Mouse (Mus musculus): ENCODE results near the gene Ptx4. TPM values are rescaled to one million over a fixed set of nuclear protein-coding genes. Genes with fewer than 3 reads are reported as not detected.
"Not testable (repeated sequence)": the region's sequence is repeated elsewhere in the genome, so short reads cannot be mapped to it uniquely, and the experiment has no call there.

Ptx4 gene
- total RNA-seq, 1 experiment from 2014 or later, result not detected

- ATAC-seq (ENCODE audit: extremely low read depth, insufficient number of reproducible peaks, low FRiP score, poor library complexity, severe bottlenecking), result no peak
These were observed 8.1 kb upstream of the Ptx4 start for GRCm38 (mm10) chr17:25112423-25112810.

GRCm38 (mm10) chr17:25114908-25115645 lies 5.5 kb upstream of the Ptx4 start:
- ATAC-seq (ENCODE audit: extremely low read depth, insufficient number of reproducible peaks, low FRiP score, poor library complexity, severe bottlenecking), result no peak

- peak; percentile 85 for ATAC-seq (ENCODE audit: extremely low read depth, insufficient number of reproducible peaks, low FRiP score, poor library complexity, severe bottlenecking)
These were observed 4.7 kb upstream of the Ptx4 start, which contains the start of gene Telo2 for GRCm38 (mm10) chr17:25115664-25116432. TSS of gene Telo2 (minus strand) at chr17:25115967.

- ATAC-seq (ENCODE audit: extremely low read depth, insufficient number of reproducible peaks, low FRiP score, poor library complexity, severe bottlenecking), result no peak
These were observed 3.3 kb upstream of the Ptx4 start for GRCm38 (mm10) chr17:25117263-25117662.

GRCm38 (mm10) chr17:25123979-25124378 lies 3.4 kb downstream of the Ptx4 start:
- peak; percentile 47; the same call in 1 of the 2 replicates for ATAC-seq (ENCODE audit: extremely low read depth, insufficient number of reproducible peaks, low FRiP score, poor library complexity, severe bottlenecking)

- not testable (repeated sequence) for ATAC-seq (ENCODE audit: extremely low read depth, insufficient number of reproducible peaks, low FRiP score, poor library complexity, severe bottlenecking)
These were observed 5.0 kb downstream of the Ptx4 start for GRCm38 (mm10) chr17:25125442-25126060.

- no peak for ATAC-seq (ENCODE audit: extremely low read depth, insufficient number of reproducible peaks, low FRiP score, poor library complexity, severe bottlenecking)
These were observed 6.5 kb downstream of the Ptx4 start for GRCm38 (mm10) chr17:25127079-25127478.

GRCm38 (mm10) chr17:25127681-25128080 lies 7.1 kb downstream of the Ptx4 start:
- ATAC-seq (ENCODE audit: extremely low read depth, insufficient number of reproducible peaks, low FRiP score, poor library complexity, severe bottlenecking), result no peak

GRCm38 (mm10) chr17:25130060-25130459 lies 9.5 kb downstream of the Ptx4 start:
- ATAC-seq (ENCODE audit: extremely low read depth, insufficient number of reproducible peaks, low FRiP score, poor library complexity, severe bottlenecking), result no peak

- ATAC-seq (ENCODE audit: extremely low read depth, insufficient number of reproducible peaks, low FRiP score, poor library complexity, severe bottlenecking), result peak; percentile 68
These were observed 12.7 kb downstream of the Ptx4 start, which contains the start of gene Clcn7 for GRCm38 (mm10) chr17:25133275-25133698. TSS of gene Clcn7 (plus strand) at chr17:25133391.

GRCm38 (mm10) chr17:25135622-25136021 lies 15.1 kb downstream of the Ptx4 start:
- ATAC-seq (ENCODE audit: extremely low read depth, insufficient number of reproducible peaks, low FRiP score, poor library complexity, severe bottlenecking), result no peak

- ATAC-seq (ENCODE audit: extremely low read depth, insufficient number of reproducible peaks, low FRiP score, poor library complexity, severe bottlenecking), result no peak
These were observed 18.2 kb downstream of the Ptx4 start for GRCm38 (mm10) chr17:25138803-25139202.

GRCm38 (mm10) chr17:25139960-25140359 lies 19.4 kb downstream of the Ptx4 start:
- ATAC-seq (ENCODE audit: extremely low read depth, insufficient number of reproducible peaks, low FRiP score, poor library complexity, severe bottlenecking), result no peak

- no peak for ATAC-seq (ENCODE audit: extremely low read depth, insufficient number of reproducible peaks, low FRiP score, poor library complexity, severe bottlenecking)
These were observed 41.6 kb downstream of the Ptx4 start, which contains the start of gene Ccdc154 for GRCm38 (mm10) chr17:25162161-25162560. TSS of gene Ccdc154 (plus strand) at chr17:25162461.

- ATAC-seq (ENCODE audit: extremely low read depth, insufficient number of reproducible peaks, low FRiP score, poor library complexity, severe bottlenecking), result no peak
These were observed 42.8 kb downstream of the Ptx4 start for GRCm38 (mm10) chr17:25163387-25163786.

GRCm38 (mm10) chr17:25164770-25165169 lies 44.2 kb downstream of the Ptx4 start:
- ATAC-seq (ENCODE audit: extremely low read depth, insufficient number of reproducible peaks, low FRiP score, poor library complexity, severe bottlenecking), result no peak

- no peak for ATAC-seq (ENCODE audit: extremely low read depth, insufficient number of reproducible peaks, low FRiP score, poor library complexity, severe bottlenecking)
These were observed 45.6 kb downstream of the Ptx4 start for GRCm38 (mm10) chr17:25165970-25166671.

- no peak for ATAC-seq (ENCODE audit: extremely low read depth, insufficient number of reproducible peaks, low FRiP score, poor library complexity, severe bottlenecking)
These were observed 49.1 kb downstream of the Ptx4 start for GRCm38 (mm10) chr17:25169706-25170105.

- ATAC-seq (ENCODE audit: extremely low read depth, insufficient number of reproducible peaks, low FRiP score, poor library complexity, severe bottlenecking), result no peak
These were observed 52.0 kb downstream of the Ptx4 start for GRCm38 (mm10) chr17:25172558-25172957.

Measured in neutrophil, adult 5-6 weeks (primary cell).